Mouse (Mus musculus) neural tube, embryonic 14.5 days (tissue): ENCODE measurements around the gene Tnfaip8l3. TPM values are rescaled to one million over a fixed set of nuclear protein-coding genes. Genes with fewer than 3 reads are reported as not detected.
"Not testable (repeated sequence)": the region's sequence is repeated elsewhere in the genome, so short reads cannot be mapped to it uniquely, and the experiment has no call there.

Experiments
- ATAC-seq: fragments of 200-750 bp; cut with Nextera tagmentation; 2 replicates; pipeline ENCODE4 v1.8.0; 2017; ENCODE audit warnings: low read depth, mild to moderate bottlenecking, moderate TSS enrichment, moderate library complexity
- H3K27ac ChIP-seq: fragments of 300-500 bp; sonication (generic); 2 replicates; pipeline ENCODE4 v1.5.1; 2014; ENCODE audit warnings: low read depth, mild to moderate bottlenecking, control low read depth, low read length, moderate library complexity, mixed read lengths
- H3K27me3 ChIP-seq: fragments of 300-500 bp; sonication (generic); 2 replicates; pipeline ENCODE4 v1.6.1; 2014; ENCODE audit warnings: low read length; ENCODE audit not compliant: control insufficient read depth, insufficient read depth
- H3K36me3 ChIP-seq: fragments of 300-500 bp; sonication (generic); 2 replicates; pipeline ENCODE4 v1.6.1; 2014; ENCODE audit warnings: low read length, mixed read lengths; ENCODE audit not compliant: control insufficient read depth, insufficient read depth
- H3K4me1 ChIP-seq: fragments of 300-500 bp; sonication (generic); 2 replicates; pipeline ENCODE4 v1.6.1; 2014; ENCODE audit warnings: low read length; ENCODE audit not compliant: control insufficient read depth, insufficient read depth
- H3K4me2 ChIP-seq: fragments of 300-500 bp; sonication (generic); 2 replicates; pipeline ENCODE4 v1.6.1; 2014; ENCODE audit warnings: mild to moderate bottlenecking, low read depth, low read length, control low read depth
- H3K4me3 ChIP-seq: fragments of 300-500 bp; sonication (generic); 2 replicates; pipeline ENCODE4 v1.5.1; 2014; ENCODE audit warnings: low read depth, low read length, control low read depth, mixed read lengths
- H3K9ac ChIP-seq: fragments of 300-500 bp; sonication (generic); replicated peaks from 2 replicates; pipeline ENCODE4 v1.6.1; 2014; ENCODE audit warnings: low read depth, mild to moderate bottlenecking, control low read depth, low read length, mixed read lengths
- H3K9me3 ChIP-seq: fragments of 300-500 bp; sonication (generic); 2 replicates; pipeline ENCODE4 v1.6.1; 2016; ENCODE audit warnings: low read length; ENCODE audit not compliant: control insufficient read depth
- WGBS: fragments of 180-500 bp; shearing (Covaris S2); extraction: QIAGEN DNeasy Blood & Tissue Kit; methylation state at CpG from one replicate; pipeline ENCODE4 v1.1.7; 2014; 5-methylcytosine and 5-hydroxymethylcytosine counted together
- polyA plus RNA-seq: library from polyadenylated mRNA; unstranded; fragments of >200 nt; fragmentation: Nextera tagmentation; extraction: Ambion mirVana; gene quantifications from 2 replicates; pipeline ENCODE4 v1.2.1, GENCODE M21; 2014

Tnfaip8l3 gene
- polyA plus RNA-seq, 1 experiment from 2014 or later = 1.4 TPM

GRCm38 (mm10) chr9:54037717-54038116 lies 30.5 kb downstream of the Tnfaip8l3 start:
- ATAC-seq = no peak
- H3K9me3 ChIP-seq = no peaks in the 10 kb centered on the region
- no peak overlapping the region for H3K27ac ChIP-seq
- 41% methylated on average over 9 of the region's 9 CpGs for WGBS
- no peaks in the 10 kb centered on the region for H3K27me3 ChIP-seq
- H3K4me2 ChIP-seq = no peak overlapping the region
- H3K9ac ChIP-seq = no peak overlapping the region
- no peaks in the 10 kb centered on the region for H3K4me1 ChIP-seq
- no peak overlapping the region for H3K4me3 ChIP-seq
- no peaks in the 10 kb centered on the region for H3K36me3 ChIP-seq

- no peak overlapping the region for H3K4me2 ChIP-seq
- H3K9ac ChIP-seq = no peak overlapping the region
- H3K36me3 ChIP-seq = no peaks in the 10 kb centered on the region
- no peaks in the 10 kb centered on the region for H3K4me1 ChIP-seq
- H3K4me3 ChIP-seq = no peak overlapping the region
- ATAC-seq = no peak
- H3K9me3 ChIP-seq = no peaks in the 10 kb centered on the region
- no peaks in the 10 kb centered on the region for H3K27me3 ChIP-seq
- no peak overlapping the region for H3K27ac ChIP-seq
- WGBS = 67% methylated on average over 5 of the region's 5 CpGs
These were observed 33.5 kb downstream of the Tnfaip8l3 start for GRCm38 (mm10) chr9:54034691-54035090.

GRCm38 (mm10) chr9:54022795-54023194 lies 45.4 kb downstream of the Tnfaip8l3 start:
- H3K9me3 ChIP-seq = no peaks in the 10 kb centered on the region
- ATAC-seq = no peak
- no peak overlapping the region for H3K4me3 ChIP-seq
- no peaks in the 10 kb centered on the region for H3K27me3 ChIP-seq
- H3K27ac ChIP-seq = no peak overlapping the region
- WGBS = 68% methylated on average over 3 of the region's 3 CpGs
- no peaks in the 10 kb centered on the region for H3K36me3 ChIP-seq
- no peak overlapping the region for H3K4me2 ChIP-seq
- no peak overlapping the region for H3K9ac ChIP-seq
- no peaks in the 10 kb centered on the region for H3K4me1 ChIP-seq

GRCm38 (mm10) chr9:53994528-53994927 lies 73.7 kb downstream of the Tnfaip8l3 start:
- no peaks in the 10 kb centered on the region for H3K4me1 ChIP-seq
- H3K4me3 ChIP-seq = no peak overlapping the region
- ATAC-seq = no peak
- H3K9ac ChIP-seq = no peak overlapping the region
- H3K4me2 ChIP-seq = no peak overlapping the region
- H3K27me3 ChIP-seq = no peaks in the 10 kb centered on the region
- WGBS = 68% methylated on average over 1 of the region's 1 CpGs
- no peaks in the 10 kb centered on the region for H3K36me3 ChIP-seq
- no peaks in the 10 kb centered on the region for H3K9me3 ChIP-seq
- no peak overlapping the region for H3K27ac ChIP-seq

GRCm38 (mm10) chr9:53992567-53992966 lies 75.6 kb downstream of the Tnfaip8l3 start:
- not testable (repeated sequence) for ATAC-seq, H3K27me3 ChIP-seq, H3K4me3 ChIP-seq, H3K4me2 ChIP-seq, H3K36me3 ChIP-seq, H3K9ac ChIP-seq, H3K27ac ChIP-seq, H3K4me1 ChIP-seq, H3K9me3 ChIP-seq

GRCm38 (mm10) chr9:53990921-53991320 lies 77.3 kb downstream of the Tnfaip8l3 start:
- Histone ChIP-seq H3K27ac (no peak overlapping the region), H3K27me3 (no peaks in the 10 kb centered on the region), H3K9me3 (no peaks in the 10 kb centered on the region), H3K36me3 (no peaks in the 10 kb centered on the region), H3K4me3 (no peak overlapping the region), H3K4me1 (no peaks in the 10 kb centered on the region), H3K9ac (no peak overlapping the region), H3K4me2 (no peak overlapping the region)
- 3% methylated on average over 3 of the region's 3 CpGs for WGBS
- peak; percentile 92 for ATAC-seq

- no peaks in the 10 kb centered on the region for H3K27me3 ChIP-seq
- ATAC-seq = peak; percentile 74; the same call in 1 of the 2 replicates
- WGBS = 42% methylated on average over 3 of the region's 3 CpGs
- H3K9ac ChIP-seq = no peak overlapping the region
- H3K4me1 ChIP-seq = no peaks in the 10 kb centered on the region
- no peak overlapping the region for H3K4me2 ChIP-seq
- H3K4me3 ChIP-seq = no peak overlapping the region
- no peaks in the 10 kb centered on the region for H3K9me3 ChIP-seq
- H3K27ac ChIP-seq = no peak overlapping the region
- H3K36me3 ChIP-seq = no peaks in the 10 kb centered on the region
These were observed 81.2 kb downstream of the Tnfaip8l3 start for GRCm38 (mm10) chr9:53986972-53987371.

GRCm38 (mm10) chr9:53984868-53985267 lies 83.3 kb downstream of the Tnfaip8l3 start:
- Histone ChIP-seq H3K9ac (no peak overlapping the region), H3K9me3 (no peaks in the 10 kb centered on the region), H3K36me3 (no peaks in the 10 kb centered on the region), H3K4me1 (no peaks in the 10 kb centered on the region), H3K27ac (no peak overlapping the region), H3K27me3 (no peaks in the 10 kb centered on the region), H3K4me2 (no peak overlapping the region), H3K4me3 (no peak overlapping the region)
- 0 out of 2 replicates have a peak, but pooled peaks have one; percentile 17 for ATAC-seq
- WGBS = 30% methylated on average over 9 of the region's 9 CpGs

- H3K36me3 ChIP-seq = no peaks in the 10 kb centered on the region
- H3K4me2 ChIP-seq = peak within 1 kb of the TSS; percentile 59
- peak within 1 kb of the TSS; percentile 89 for H3K9ac ChIP-seq
- peak within 1 kb of the TSS; percentile 84 for H3K27ac ChIP-seq
- H3K27me3 ChIP-seq = no peaks in the 10 kb centered on the region
- under 1% methylated on average over 36 of the region's 36 CpGs for WGBS
- H3K4me3 ChIP-seq = peak within 1 kb of the TSS; percentile 77
- peak; percentile 93 for ATAC-seq
- H3K9me3 ChIP-seq = no peaks in the 10 kb centered on the region
- no peaks in the 10 kb centered on the region for H3K4me1 ChIP-seq
These were observed 93.1 kb downstream of the Tnfaip8l3 start, which contains the start of gene Elmod1 for GRCm38 (mm10) chr9:53975122-53975518. Gene Elmod1, minus strand, starts transcription at chr9:53975301.
